Mouse (Mus musculus) limb, embryonic 12.5 days (tissue): ENCODE data around the gene Olfr1505. TPM values are rescaled to one million over a fixed set of nuclear protein-coding genes. Genes with fewer than 3 reads are reported as not detected.

ENCODE experiments used
- ATAC-seq: fragments of 200-750 bp; cut with Nextera tagmentation; 2 replicates; pipeline ENCODE4 v1.8.0; 2017; ENCODE audit warnings: low read depth, moderate TSS enrichment; ENCODE audit not compliant: insufficient number of reproducible peaks, insufficient read depth, low FRiP score, low TSS enrichment
- H3K27ac ChIP-seq: fragments of 300-500 bp; sonication (generic); 2 replicates; pipeline ENCODE4 v1.5.1; 2016; ENCODE audit warnings: mild to moderate bottlenecking, moderate library complexity
- H3K27me3 ChIP-seq: fragments of 300-500 bp; sonication (generic); 2 replicates; pipeline ENCODE4 v1.6.1; 2016; ENCODE audit warnings: mild to moderate bottlenecking, moderate library complexity
- H3K36me3 ChIP-seq: fragments of 300-500 bp; sonication (generic); 2 replicates; pipeline ENCODE4 v1.6.1; 2016; ENCODE audit warnings: mild to moderate bottlenecking, moderate library complexity
- H3K4me1 ChIP-seq: fragments of 300-500 bp; sonication (generic); replicated peaks from 2 replicates; pipeline ENCODE4 v1.6.1; 2016
- H3K4me2 ChIP-seq: fragments of 300-500 bp; sonication (generic); 2 replicates; pipeline ENCODE4 v1.6.1; 2016; ENCODE audit warnings: mild to moderate bottlenecking, moderate library complexity
- H3K4me3 ChIP-seq: fragments of 300-500 bp; sonication (generic); replicated peaks from 2 replicates; pipeline ENCODE4 v1.5.1; 2016; ENCODE audit warnings: mild to moderate bottlenecking
- H3K9ac ChIP-seq: fragments of 300-500 bp; sonication (generic); replicated peaks from 2 replicates; pipeline ENCODE4 v1.6.1; 2016; ENCODE audit warnings: mild to moderate bottlenecking, moderate library complexity
- H3K9me3 ChIP-seq: fragments of 300-500 bp; sonication (generic); 2 replicates; pipeline ENCODE4 v1.6.1; 2016; ENCODE audit warnings: mild to moderate bottlenecking, moderate library complexity
- WGBS: fragments of 180-500 bp; shearing (Covaris S2); methylation state at CpG from one replicate; pipeline ENCODE4 v1.1.7; 2016; 5-methylcytosine and 5-hydroxymethylcytosine counted together
- polyA plus RNA-seq: library from polyadenylated mRNA; unstranded; fragments of >200 nt; fragmentation: Nextera tagmentation; extraction: Ambion mirVana; gene quantifications from 2 replicates; pipeline ENCODE4 v1.2.1, GENCODE M21; 2016

The Olfr1505 gene
- not detected in 2 replicates for polyA plus RNA-seq

DNA sequence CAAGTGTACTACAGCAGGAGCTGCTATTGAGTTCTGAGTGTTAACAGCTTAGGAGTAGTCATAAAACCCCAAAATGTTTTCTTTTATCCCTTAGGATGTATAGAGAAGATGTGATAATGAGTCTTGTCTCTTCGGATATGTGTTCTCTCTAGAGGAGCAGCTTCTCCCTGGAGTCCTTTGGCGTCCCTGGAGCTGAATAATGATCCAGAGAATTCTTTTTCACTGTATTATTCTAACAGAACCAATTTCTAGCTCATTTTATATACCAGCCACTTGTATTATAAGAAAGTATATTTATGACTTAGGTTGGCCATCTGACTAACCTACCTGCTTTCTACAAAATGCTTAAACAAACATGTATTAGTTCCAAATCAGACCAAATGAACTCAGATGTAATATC, at the start of gene Olfr1505:
Gene Olfr1505 (plus strand): TSS at position 301 of the 400 bp plus-strand sequence.
- H3K9ac ChIP-seq = no peak within 1 kb of the TSS
- H3K27ac ChIP-seq = no peak within 1 kb of the TSS
- H3K4me1 ChIP-seq = no peaks in the 10 kb centered on the region
- ATAC-seq = no peak
- no peaks in the 10 kb centered on the region for H3K9me3 ChIP-seq
- no peak within 1 kb of the TSS for H3K4me2 ChIP-seq
- H3K4me3 ChIP-seq = no peak within 1 kb of the TSS
- no peaks in the 10 kb centered on the region for H3K27me3 ChIP-seq
- H3K36me3 ChIP-seq = no peaks in the 10 kb centered on the region
- WGBS = 78% methylated on average over 2 of the region's 2 CpGs

DNA sequence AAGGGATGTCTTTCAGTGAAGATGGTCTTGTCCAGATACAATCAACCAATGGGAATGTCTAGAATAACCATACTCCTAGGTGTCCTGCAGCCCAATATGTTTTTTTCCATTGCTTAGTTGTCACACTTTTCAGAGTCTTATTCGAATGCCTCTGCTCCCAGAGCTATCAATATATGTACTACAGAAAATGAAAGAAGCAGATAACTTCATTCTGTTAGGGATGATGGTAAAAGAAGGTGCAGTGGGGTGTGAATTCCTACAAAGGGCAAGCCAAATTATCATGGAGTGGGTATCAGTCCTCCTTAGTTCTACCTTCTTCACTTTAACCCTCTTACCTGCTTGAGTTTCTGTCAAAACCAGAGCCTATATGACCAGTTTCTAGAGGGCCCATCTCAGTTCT, 15.5 kb upstream of the Olfr1505 start, which contains the start of gene Olfr1504:
Gene Olfr1504 (minus strand): TSS at position 101 of the 400 bp plus-strand sequence.
- ATAC-seq = no peak

More for the DNA sequence above, 15.5 kb upstream of the Olfr1505 start, which contains the start of gene Olfr1504:
- Histone ChIP-seq H3K9me3 (no peaks in the 10 kb centered on the region), H3K4me1 (no peaks in the 10 kb centered on the region), H3K4me3 (no peak within 1 kb of the TSS), H3K4me2 (no peak within 1 kb of the TSS), H3K27ac (no peak within 1 kb of the TSS), H3K36me3 (no peaks in the 10 kb centered on the region), H3K27me3 (no peaks in the 10 kb centered on the region), H3K9ac (no peak within 1 kb of the TSS)
- 69% methylated on average over 1 of the region's 1 CpGs for WGBS

Other genes starting within 250 kb of the Olfr1505 start
- not detected in 2 replicates for gene Olfr1491, start 216.3 kb upstream of the Olfr1505 start, polyA plus RNA-seq
- not detected in 2 replicates for gene Olfr1493-ps1, start 190.3 kb upstream of the Olfr1505 start, polyA plus RNA-seq
- not detected in 2 replicates for gene Olfr1494, start 173.8 kb upstream of the Olfr1505 start, polyA plus RNA-seq
- gene Olfr1495, start 148.9 kb upstream of the Olfr1505 start, polyA plus RNA-seq = not detected in 2 replicates
- gene Olfr1496, start 135.7 kb upstream of the Olfr1505 start, polyA plus RNA-seq = not detected in 2 replicates
- not detected in 2 replicates for gene Olfr1497, start 115.3 kb upstream of the Olfr1505 start, polyA plus RNA-seq
- not detected in 2 replicates for gene Olfr1499, start 94.1 kb upstream of the Olfr1505 start, polyA plus RNA-seq
- not detected in 2 replicates for gene Olfr1500, start 83.0 kb upstream of the Olfr1505 start, polyA plus RNA-seq
- not detected in 2 replicates for gene Olfr1501, start 62.8 kb upstream of the Olfr1505 start, polyA plus RNA-seq
- gene Olfr1502, start 51.7 kb upstream of the Olfr1505 start, polyA plus RNA-seq = not detected in 2 replicates
- not detected in 2 replicates for gene Olfr1504, start 15.6 kb upstream of the Olfr1505 start, polyA plus RNA-seq